ENCODE assay signal across 9 mouse cellular contexts in genomic region chr12:55600503-55600994, GRCm38 (mm10). TPM values are rescaled to one million over a fixed set of nuclear protein-coding genes. Genes with fewer than 3 reads are reported as not detected.
DNase-seq lines count a peak whose midpoint lies in the region; ATAC-seq lines count a peak whose summit lies in the region.
"Had no signal": no experiment of that assay in that cellular context is flagged by ENCODE, and none has a peak within 500 bp of the region (broad histone marks: within the 10 kb centered on the region; RNA-seq: fewer than 3 reads in every experiment).

No protein-coding gene starts in this region.

- H3K4me2 ChIP-seq in heart, embryonic 13.5 days: peak overlapping the region; percentile 83
- H3K4me2 ChIP-seq in hindbrain, embryonic 11.5 days (replicated peaks; ENCODE audit: low read depth, low read length): peak overlapping the region; percentile 92

- no peak for ATAC-seq in heart, embryonic 13.5 days (ENCODE audit: extremely low read depth, insufficient number of reproducible peaks, low FRiP score, low TSS enrichment)
- no peak; the same call in 1 of the 2 replicates for ATAC-seq in hindbrain, embryonic 11.5 days (ENCODE audit: low FRiP score)

- peak overlapping the region; percentile 56 for H3K4me3 ChIP-seq in heart, embryonic 13.5 days
- peak overlapping the region; percentile 47 for H3K4me3 ChIP-seq in hindbrain, embryonic 11.5 days (ENCODE audit: low read depth, low read length)
- H3K4me3 ChIP-seq in megakaryocyte, embryonic 14.5 days (replicated peaks): peak overlapping the region; percentile 88

- no peak overlapping the region for H3K27ac ChIP-seq in heart, embryonic 13.5 days (replicated peaks)
- no peak overlapping the region for H3K27ac ChIP-seq in hindbrain, embryonic 11.5 days (ENCODE audit: low read depth, low read length)
- H3K27ac ChIP-seq: macrophage had no signal

- no peaks in the 10 kb centered on the region for H3K9me3 ChIP-seq in heart, embryonic 13.5 days
- H3K9me3 ChIP-seq in hindbrain, embryonic 11.5 days (ENCODE audit: control insufficient read depth, low read length): no peaks in the 10 kb centered on the region
- peaks cover 16% of the 10 kb centered on the region for H3K9me3 ChIP-seq in megakaryocyte, embryonic 14.5 days

- intact Hi-C loops in heart, postnatal 36 days (cut with DNase I): no loop called here
- intact Hi-C loops in left cerebral cortex, postnatal 36 days (cut with DNase I): no loop called here

- WGBS in heart, embryonic 13.5 days: 4% methylated on average over 42 of the region's 42 CpGs
- 2% methylated on average over 42 of the region's 42 CpGs for WGBS in hindbrain, embryonic 11.5 days

- no peak for DNase-seq in heart, postnatal 36 days
- peak; percentile 11 for DNase-seq in WW6 (ENCODE audit: low read depth, low spot score)
- DNase-seq in hindbrain, embryonic 11.5 days (ENCODE audit: low spot score): peak; percentile 41
- DNase-seq in Muller cell, postnatal 12 days (ENCODE audit: inconsistent ontology term): no peak
- no peak for DNase-seq in thymus, postnatal 14 days
- no peak for DNase-seq in left cerebral cortex, postnatal 36 days (ENCODE audit: low spot score in 2 of 2)

- H3K27me3 ChIP-seq in heart, embryonic 13.5 days (replicated peaks): peaks cover 70% of the 10 kb centered on the region
- H3K27me3 ChIP-seq in hindbrain, embryonic 11.5 days (ENCODE audit: control insufficient read depth, insufficient read depth, low read length): peaks cover 50% of the 10 kb centered on the region
- peaks cover 47% of the 10 kb centered on the region for H3K27me3 ChIP-seq in megakaryocyte, embryonic 14.5 days (replicated peaks)

- no peak overlapping the region for H3K9ac ChIP-seq in heart, embryonic 13.5 days
- H3K9ac ChIP-seq in hindbrain, embryonic 11.5 days (ENCODE audit: low read depth, low read length): no peak overlapping the region

- peaks cover 25% of the 10 kb centered on the region for H3K4me1 ChIP-seq in heart, embryonic 13.5 days
- peaks cover 9% of the 10 kb centered on the region for H3K4me1 ChIP-seq in hindbrain, embryonic 11.5 days (replicated peaks; ENCODE audit: control insufficient read depth, insufficient read depth, low read length)
- peaks cover 58% of the 10 kb centered on the region for H3K4me1 ChIP-seq in megakaryocyte, embryonic 14.5 days

- H3K36me3 ChIP-seq in heart, embryonic 13.5 days: peaks cover 23% of the 10 kb centered on the region
- H3K36me3 ChIP-seq in hindbrain, embryonic 11.5 days (ENCODE audit: control insufficient read depth, insufficient read depth, low read length): no peaks in the 10 kb centered on the region
- H3K36me3 ChIP-seq in megakaryocyte, embryonic 14.5 days (replicated peaks; ENCODE audit: low read length): peaks cover 25% of the 10 kb centered on the region

RNA-seq across cellular contexts. Expression of gene Insm2, which starts 1.3 kb away (rescaled TPM):
- 0.07 TPM in 1 of 2 replicates, not detected in the other for polyA plus RNA-seq in heart, embryonic 13.5 days (2015; fragmentation: Nextera tagmentation; extraction: Ambion mirVana)
- not detected for total RNA-seq in heart, postnatal 36 days (2021)
- 0.85 and 1.5 TPM in 2 replicates for polyA plus RNA-seq in hindbrain, embryonic 11.5 days (2014; fragmentation: Nextera tagmentation; extraction: Ambion mirVana)
- not detected in 2 replicates for polyA plus RNA-seq in megakaryocyte, embryonic 14.5 days (2012; ENCODE audit: insufficient read depth, low replicate concordance)
- total RNA-seq in left cerebral cortex, postnatal 36 days (2021): under 1 TPM in 1 of 2 experiments, not detected in 1; 0.35 TPM
- polyA plus RNA-seq: macrophage had no signal

RNA-seq across cellular contexts. Expression of gene Aldoart2, which starts 35.5 kb away (rescaled TPM):
- polyA plus RNA-seq in heart, embryonic 13.5 days (2015; fragmentation: Nextera tagmentation; extraction: Ambion mirVana): not detected in 2 replicates
- not detected for total RNA-seq in heart, postnatal 36 days (2021)
- not detected in 2 replicates for polyA plus RNA-seq in hindbrain, embryonic 11.5 days (2014; fragmentation: Nextera tagmentation; extraction: Ambion mirVana)
- polyA plus RNA-seq in megakaryocyte, embryonic 14.5 days (2012; ENCODE audit: insufficient read depth, low replicate concordance): not detected in 2 replicates
- total RNA-seq in left cerebral cortex, postnatal 36 days (2021): not detected
- polyA plus RNA-seq: macrophage had no signal

Comparison
In these comparisons a context has a peak if more than half of its experiments do, and no peak if none do; other contexts are left out.
1. DNase-seq: peak in WW6 (single experiment) and hindbrain, embryonic 11.5 days (single experiment); none in heart, postnatal 36 days (0 of 2), Muller cell, postnatal 12 days (single experiment), thymus, postnatal 14 days (single experiment) and left cerebral cortex, postnatal 36 days (0 of 2).
2. Peak in every context shown above with its lines, with median percentiles within 50 percentile points of each other: H3K4me3 ChIP-seq.